Mouse (Mus musculus): Measurements from ENCODE around the gene Prss38.

The Prss38 gene

GRCm38 (mm10) chr11:59375475-59375874, at the start of gene Prss38:
Prss38 (minus strand) TSS chr11:59375657.
- DNase-seq (ENCODE audit: low spot score in 2 of 2): no peak

- DNase-seq (ENCODE audit: low spot score in 2 of 2): no peak
These were observed 47.6 kb upstream of the Prss38 start for GRCm38 (mm10) chr11:59423010-59423588.

- no peak for DNase-seq (ENCODE audit: low spot score in 2 of 2)
These were observed 46.5 kb upstream of the Prss38 start for GRCm38 (mm10) chr11:59421967-59422366.

GRCm38 (mm10) chr11:59421436-59421835, 46.0 kb upstream of the Prss38 start:
- no peak for DNase-seq (ENCODE audit: low spot score in 2 of 2)

GRCm38 (mm10) chr11:59418708-59419107, 43.3 kb upstream of the Prss38 start:
- peak in 1 of 2 experiments; percentile 16 for DNase-seq (ENCODE audit: low spot score in 2 of 2)

- DNase-seq (ENCODE audit: low spot score in 2 of 2): no peak
These were observed 37.8 kb upstream of the Prss38 start for GRCm38 (mm10) chr11:59412999-59413863.

GRCm38 (mm10) chr11:59412058-59412457, 36.6 kb upstream of the Prss38 start:
- DNase-seq (ENCODE audit: low spot score in 2 of 2): no peak

- DNase-seq (ENCODE audit: low spot score in 2 of 2): no peak
These were observed 35.4 kb upstream of the Prss38 start for GRCm38 (mm10) chr11:59410851-59411250.

- no peak for DNase-seq (ENCODE audit: low spot score in 2 of 2)
These were observed 30.3 kb upstream of the Prss38 start for GRCm38 (mm10) chr11:59405761-59406160.

- no peak for DNase-seq (ENCODE audit: low spot score in 2 of 2)
These were observed 25.4 kb upstream of the Prss38 start for GRCm38 (mm10) chr11:59400876-59401275.

- no peak for DNase-seq (ENCODE audit: low spot score in 2 of 2)
These were observed 24.4 kb upstream of the Prss38 start for GRCm38 (mm10) chr11:59399830-59400229.

- no peak for DNase-seq (ENCODE audit: low spot score in 2 of 2)
These were observed 22.3 kb upstream of the Prss38 start for GRCm38 (mm10) chr11:59397536-59398371.

- no peak for DNase-seq (ENCODE audit: low spot score in 2 of 2)
These were observed 19.0 kb upstream of the Prss38 start for GRCm38 (mm10) chr11:59394451-59394850.

GRCm38 (mm10) chr11:59393591-59393990, 18.1 kb upstream of the Prss38 start:
- DNase-seq (ENCODE audit: low spot score in 2 of 2): no peak

- no peak for DNase-seq (ENCODE audit: low spot score in 2 of 2)
These were observed 16.8 kb upstream of the Prss38 start for GRCm38 (mm10) chr11:59392300-59392699.

- DNase-seq (ENCODE audit: low spot score in 2 of 2): no peak
These were observed 15.0 kb upstream of the Prss38 start for GRCm38 (mm10) chr11:59390470-59390869.

- no peak for DNase-seq (ENCODE audit: low spot score in 2 of 2)
These were observed 14.2 kb upstream of the Prss38 start for GRCm38 (mm10) chr11:59389617-59390016.

- DNase-seq (ENCODE audit: low spot score in 2 of 2): no peak
These were observed 13.3 kb upstream of the Prss38 start for GRCm38 (mm10) chr11:59388806-59389205.

GRCm38 (mm10) chr11:59387471-59387870, 12.0 kb upstream of the Prss38 start:
- DNase-seq (ENCODE audit: low spot score in 2 of 2): no peak

GRCm38 (mm10) chr11:59385123-59385522, 9.7 kb upstream of the Prss38 start:
- DNase-seq (ENCODE audit: low spot score in 2 of 2): no peak

- DNase-seq (ENCODE audit: low spot score in 2 of 2): no peak
These were observed 9.0 kb upstream of the Prss38 start for GRCm38 (mm10) chr11:59384441-59384959.

- DNase-seq (ENCODE audit: low spot score in 2 of 2): no peak
These were observed 4.1 kb upstream of the Prss38 start for GRCm38 (mm10) chr11:59379547-59379946.
